Mouse (Mus musculus) left cerebral cortex, postnatal 25 days (tissue): ENCODE results near the gene Son. TPM values are rescaled to one million over a fixed set of nuclear protein-coding genes. Genes with fewer than 3 reads are reported as not detected.
A peak's percentile ranks its signal among the peaks of the same experiment; 100 is the strongest.

Source experiments
- DNase-seq, 2 experiments: peaks; one replicate each; pipeline ENCODE4 v3.0.0; 2022; ENCODE audit warnings: low spot score in 2 of 2, mixed read lengths in 1 of 2
- intact Hi-C: fragments of 180-260 bp; cut with DNase I; formaldehyde crosslinking; loops from one replicate; pipeline ENCODE4 v1.15.1; 2025
- total RNA-seq, 2 experiments: library from RNA; stranded (reverse); gene quantifications; 2 replicates each; pipeline ENCODE4 v1.2.3; 2021

The Son gene
- total RNA-seq: 100 to 1,000 TPM; 201 to 221 TPM

DNA sequence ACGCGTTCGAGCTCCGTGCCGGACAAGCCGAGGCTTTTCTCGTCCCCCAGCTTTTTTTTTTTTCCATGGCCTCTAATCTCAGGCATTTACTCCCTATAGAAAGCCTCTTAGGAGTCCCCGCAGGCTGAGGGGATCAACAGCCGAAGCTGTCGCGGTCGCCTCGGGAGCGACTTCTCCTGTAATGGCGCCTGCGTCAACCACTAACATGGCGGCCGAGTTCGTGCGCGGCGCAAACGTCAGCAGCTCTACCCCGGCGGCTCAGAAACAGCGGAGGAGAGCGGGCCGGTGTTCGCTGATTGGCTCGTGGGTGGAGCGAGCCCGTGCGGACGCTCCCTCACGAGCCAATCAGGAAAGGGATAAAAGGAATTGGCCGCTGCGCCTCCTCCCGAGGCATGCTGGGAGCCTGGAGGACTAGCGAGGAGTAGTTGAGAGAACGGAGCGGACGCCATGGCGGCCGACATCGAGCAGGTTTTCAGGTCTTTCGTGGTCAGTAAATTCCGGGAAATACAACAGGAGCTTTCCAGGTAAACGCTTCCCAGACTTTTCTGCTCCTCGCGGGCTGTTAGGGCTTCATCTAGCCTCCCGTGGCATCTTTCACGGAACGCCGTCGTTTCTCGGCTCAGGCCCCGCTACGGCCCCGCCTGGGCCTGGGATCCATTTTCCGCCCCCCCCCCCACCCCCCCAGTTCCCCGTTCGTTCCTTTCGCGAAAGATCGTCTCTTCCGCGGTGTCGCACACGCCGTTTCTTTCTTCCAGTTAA, at the start of gene Son:
TSS of gene Son (plus strand) at position 46 of the 759 bp plus-strand sequence.
- peak; percentile 98 to 99 for DNase-seq
- intact Hi-C loops: loop anchor here (2.0 kb wide), 1 partner anchor 51 kb away; the partner anchor contains the start of gene Tmem50b

GRCm38 (mm10) chr16:91597672-91598010, 49.7 kb upstream of the Son start, which contains the start of gene Tmem50b:
TSS of gene Tmem50b (minus strand) at chr16:91597800.
- peak; percentile 99 for DNase-seq
- intact Hi-C loops: loop anchor here (2.0 kb wide), 1 partner anchor 49 kb away; the partner anchor contains the start of genes Gart and Son

DNA sequence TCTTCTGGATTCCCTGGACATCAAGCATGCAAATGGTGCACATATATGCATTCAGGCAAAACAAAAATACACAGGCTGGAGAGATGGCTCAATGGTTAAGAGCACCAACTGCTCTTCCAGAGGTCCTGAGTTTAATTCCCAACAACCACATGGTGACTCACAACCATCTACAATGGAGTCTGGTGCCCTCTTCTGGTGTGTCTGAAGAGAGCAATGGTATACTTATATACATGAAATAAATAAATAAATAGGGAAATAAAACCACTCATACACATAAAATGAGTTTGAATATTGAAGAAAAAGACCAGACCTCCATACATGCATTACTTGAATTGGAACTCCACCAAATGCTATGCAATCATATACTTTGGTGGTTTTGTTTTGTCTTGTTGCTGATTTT, 48.1 kb upstream of the Son start:
- intact Hi-C loops: no loop called here
- DNase-seq: no peak

DNA sequence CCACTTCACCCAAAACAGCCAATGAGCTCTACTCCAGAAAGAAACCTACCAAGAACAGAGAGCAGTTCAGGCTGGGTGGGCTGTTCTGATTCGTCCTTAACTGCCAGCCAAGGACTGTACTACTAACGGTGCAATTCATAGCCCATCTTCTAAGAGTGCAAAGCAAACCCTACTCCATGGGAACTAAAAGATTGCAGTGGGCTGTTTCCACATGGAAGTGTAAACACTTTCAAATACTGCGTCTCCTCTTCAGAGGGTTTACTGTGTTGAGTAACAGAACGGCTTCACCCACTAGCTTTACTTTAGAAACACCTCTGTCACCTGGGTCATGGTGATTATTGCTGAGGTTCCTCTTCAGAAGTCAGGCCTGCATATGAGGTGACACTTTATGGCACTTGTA, 46.2 kb upstream of the Son start:
- intact Hi-C loops: no loop called here

GRCm38 (mm10) chr16:91601693-91602092, 45.6 kb upstream of the Son start:
- DNase-seq: no peak
- intact Hi-C loops: no loop called here

More for the DNA sequence above, 46.2 kb upstream of the Son start:
- DNase-seq: no peak

DNA sequence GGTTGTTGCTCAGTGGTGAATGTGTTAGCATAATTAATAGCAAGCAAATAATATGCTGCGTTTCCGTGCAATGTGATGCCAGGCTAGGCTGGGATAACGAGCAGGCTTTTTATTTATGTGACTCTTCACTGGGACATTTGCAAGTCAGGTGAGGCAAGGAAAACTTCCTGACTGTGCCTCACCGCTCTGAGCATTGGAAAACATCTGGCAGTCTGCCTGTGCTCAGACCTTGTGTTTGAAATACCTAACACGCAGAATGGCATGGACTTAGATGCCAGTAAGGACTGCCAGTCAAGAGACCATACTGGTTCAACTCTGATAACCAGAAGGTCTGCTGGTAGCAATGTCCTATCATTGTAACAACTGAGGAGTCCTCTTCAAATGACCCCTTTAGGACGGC, 42.1 kb upstream of the Son start:
- intact Hi-C loops: no loop called here
- no peak for DNase-seq

- intact Hi-C loops: no loop called here
- DNase-seq: no peak
Measured at GRCm38 (mm10) chr16:91606958-91607357, 40.3 kb upstream of the Son start.

DNA sequence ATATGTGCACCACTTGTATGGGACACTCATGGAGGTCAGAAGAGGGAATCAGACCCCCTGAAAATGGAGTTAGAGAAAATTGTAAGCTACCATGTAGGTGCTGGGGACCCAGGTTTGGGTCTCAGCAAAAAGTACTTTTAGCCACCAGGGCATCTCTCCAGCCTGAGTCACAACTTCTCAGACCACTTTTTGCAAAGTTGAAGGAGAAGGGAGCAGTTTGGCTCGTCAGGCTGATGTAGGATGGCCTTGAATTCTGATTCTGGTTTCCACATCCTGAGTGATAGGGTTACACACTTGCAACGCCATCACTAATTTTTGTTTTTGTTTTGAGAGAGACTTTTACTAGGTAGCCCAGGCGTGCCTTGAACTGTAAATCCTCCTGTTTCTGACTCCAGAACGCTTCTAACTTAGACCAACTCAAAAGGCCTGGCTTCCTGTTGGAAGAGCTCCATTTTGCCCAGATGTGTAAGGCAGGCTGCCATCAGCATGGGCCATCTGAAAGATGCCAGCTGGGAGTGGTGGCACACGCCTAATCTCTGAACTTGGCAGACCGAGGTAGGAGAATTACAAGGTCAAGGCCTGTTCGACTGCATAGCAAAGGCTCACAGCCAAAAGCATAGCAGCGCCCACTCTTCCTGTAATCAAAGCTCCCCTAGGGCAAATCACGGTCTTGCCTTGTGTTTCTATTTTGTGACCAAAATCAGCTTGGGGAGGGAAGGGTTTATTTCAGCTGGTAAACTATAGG, 37.6 kb upstream of the Son start:
- intact Hi-C loops: no loop called here
- no peak for DNase-seq

DNA sequence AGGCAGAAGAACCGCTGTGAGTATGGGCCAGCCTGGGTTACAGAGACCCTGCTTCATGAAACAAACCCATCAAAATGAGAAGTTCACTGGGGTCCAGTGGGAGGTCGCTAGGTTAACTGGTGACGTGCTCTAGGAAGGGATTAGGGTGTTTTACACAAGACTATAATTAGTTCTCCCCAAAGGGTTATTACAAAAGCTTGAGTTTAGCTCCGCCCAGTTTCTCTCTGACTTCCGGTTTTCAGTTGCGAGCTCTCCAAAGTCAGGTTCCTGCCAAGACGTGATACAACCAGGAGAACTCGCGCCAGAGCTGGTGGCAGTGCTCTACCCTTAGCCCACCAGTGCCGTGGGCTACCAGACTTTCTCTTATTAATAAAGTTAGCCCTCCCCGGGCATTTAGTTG, 36.1 kb upstream of the Son start:
- intact Hi-C loops: no loop called here
- DNase-seq: no peak

DNA sequence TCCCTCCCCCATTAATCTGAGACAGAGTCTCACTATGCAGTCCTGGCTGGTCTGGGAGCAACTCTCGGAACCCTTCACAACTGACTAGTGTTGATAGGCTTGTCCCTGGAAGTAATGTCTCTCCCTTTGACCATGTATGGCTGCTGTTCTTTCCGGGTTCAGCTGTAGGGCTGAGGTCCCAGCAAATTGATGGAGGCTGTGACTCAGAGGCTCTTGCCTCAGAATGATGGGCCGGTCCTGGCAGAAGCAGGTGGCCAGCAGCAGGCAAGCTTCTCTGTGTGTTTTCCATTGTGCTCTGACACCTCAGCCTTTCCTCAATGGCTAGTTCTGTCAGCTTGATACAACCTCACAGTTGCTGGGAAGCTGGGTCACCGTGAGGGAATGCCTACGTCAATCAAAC, 34.8 kb upstream of the Son start:
- intact Hi-C loops: no loop called here
- DNase-seq: no peak

- no peak for DNase-seq
Measured at GRCm38 (mm10) chr16:91614552-91614951, 32.8 kb upstream of the Son start.

GRCm38 (mm10) chr16:91618511-91619501, 28.5 kb upstream of the Son start, which contains the start of gene Dnajc28:
TSS of gene Dnajc28 (minus strand) at chr16:91619026.
- DNase-seq: peak; percentile 82 to 90
- intact Hi-C loops: no loop called here

More at GRCm38 (mm10) chr16:91614552-91614951, 32.8 kb upstream of the Son start:
- intact Hi-C loops: no loop called here

GRCm38 (mm10) chr16:91620185-91620584, 27.1 kb upstream of the Son start:
- DNase-seq: no peak
- intact Hi-C loops: no loop called here

GRCm38 (mm10) chr16:91620991-91621390, 26.3 kb upstream of the Son start:
- DNase-seq: no peak
- intact Hi-C loops: no loop called here

GRCm38 (mm10) chr16:91623074-91623473, 24.2 kb upstream of the Son start:
- intact Hi-C loops: no loop called here
- DNase-seq: no peak

DNA sequence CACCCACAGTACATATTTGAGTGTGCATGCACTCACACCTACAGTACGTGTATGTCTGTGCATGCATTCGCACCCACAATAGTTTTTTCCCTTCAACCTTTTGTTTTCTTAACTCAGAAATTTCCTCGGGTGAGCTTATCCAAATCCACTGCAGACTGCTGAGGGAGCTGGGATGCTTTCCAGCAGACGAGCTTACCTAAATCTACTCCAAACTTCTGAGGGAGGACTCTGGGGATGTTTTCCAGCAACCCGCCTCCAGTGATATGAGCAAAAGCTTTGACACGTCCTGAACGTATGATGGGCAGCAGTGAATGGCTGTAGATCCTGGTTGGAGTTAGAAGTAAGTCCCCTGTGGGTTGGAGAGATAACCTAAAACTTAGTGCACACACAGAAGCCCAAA, 19.5 kb upstream of the Son start:
- peak in 1 of 2 experiments; percentile 68 for DNase-seq
- intact Hi-C loops: no loop called here

DNA sequence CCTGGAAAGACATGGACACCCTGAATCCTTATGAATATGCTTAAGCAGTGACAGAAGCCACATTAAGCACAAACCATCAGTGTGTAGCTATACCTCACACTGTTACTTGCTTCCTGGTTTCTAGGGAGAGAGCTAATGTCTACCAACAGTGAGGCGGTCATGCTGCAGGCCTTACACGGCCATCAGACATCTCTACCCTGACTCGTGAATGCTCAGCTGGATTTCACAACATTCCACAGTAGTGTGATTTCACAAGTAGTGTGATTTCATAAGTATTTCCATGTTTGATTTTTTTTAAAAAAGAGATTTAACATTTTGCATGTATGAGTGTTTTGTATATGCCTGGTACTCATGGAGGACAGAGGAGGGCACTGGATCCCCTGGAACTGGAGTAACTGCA, 18.6 kb upstream of the Son start:
- intact Hi-C loops: no loop called here
- no peak for DNase-seq

- intact Hi-C loops: no loop called here
- no peak for DNase-seq
Measured at GRCm38 (mm10) chr16:91629749-91630148, 17.6 kb upstream of the Son start.

GRCm38 (mm10) chr16:91630584-91630983, 16.7 kb upstream of the Son start:
- no peak for DNase-seq
- intact Hi-C loops: no loop called here

DNA sequence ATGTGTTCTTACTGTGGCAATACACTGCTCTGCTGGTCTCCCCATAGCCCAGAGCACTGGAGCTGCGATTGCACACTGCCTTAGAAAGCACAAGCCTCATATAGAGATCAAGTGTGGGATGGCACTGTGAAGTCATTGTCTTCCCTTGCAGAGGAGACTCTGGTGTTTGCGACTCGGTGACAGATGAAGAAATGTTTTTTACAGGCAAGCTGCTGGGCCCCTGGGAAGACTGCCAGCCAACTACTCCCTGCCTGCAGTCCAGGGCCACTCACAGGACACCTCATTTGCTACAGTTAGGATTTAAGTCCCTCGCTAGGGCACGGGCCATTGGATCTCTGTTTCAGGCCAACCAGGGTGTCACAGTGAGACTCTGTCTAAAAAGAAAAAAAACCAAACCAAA, 14.9 kb upstream of the Son start:
- DNase-seq: peak in 1 of 2 experiments; percentile 57
- intact Hi-C loops: no loop called here
